Comparison of ENCODE assay signal across 24 mouse cellular contexts in the genomic region with DNA sequence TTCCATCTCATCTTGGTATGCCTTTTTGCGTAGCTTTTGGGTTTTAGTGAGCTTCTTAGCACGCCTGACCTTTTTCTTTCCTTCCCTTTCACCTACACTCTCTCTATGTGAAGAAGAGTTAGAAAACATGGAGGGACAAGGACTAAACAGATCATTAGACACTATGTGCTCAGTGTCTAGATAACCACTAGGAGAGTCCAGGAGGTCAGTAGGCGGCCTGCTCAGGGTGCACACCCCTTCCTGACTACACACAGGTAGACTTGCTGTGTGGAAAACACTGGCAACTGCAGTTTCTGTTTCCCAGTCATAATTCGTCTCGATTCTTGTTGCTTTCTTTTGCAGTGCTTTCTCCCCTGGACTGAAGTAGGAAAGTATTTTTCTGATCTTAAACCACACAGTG.
"Had no signal": no experiment of that assay in that cellular context is flagged by ENCODE, and none has a peak within 500 bp of the region (broad histone marks: within the 10 kb centered on the region; RNA-seq: fewer than 3 reads in every experiment).

No protein-coding gene starts in this region.

- H3K9me3 ChIP-seq: heart, embryonic 10.5 days; heart, embryonic 12.5 days; hindbrain, embryonic 10.5 days; hindbrain, embryonic 12.5 days; limb, embryonic 10.5 days; limb, embryonic 12.5 days; liver, embryonic 13.5 days had no signal

- H3K36me3 ChIP-seq: heart, embryonic 10.5 days; heart, embryonic 12.5 days; hindbrain, embryonic 10.5 days; hindbrain, embryonic 12.5 days; limb, embryonic 10.5 days; limb, embryonic 12.5 days had no signal

- H3K9ac ChIP-seq: forebrain, postnatal 0 days; heart, embryonic 12.5 days; hindbrain, embryonic 12.5 days; hindbrain, embryonic 14.5 days; limb, embryonic 12.5 days; liver, embryonic 13.5 days had no signal

- H3K4me1 ChIP-seq: heart, embryonic 10.5 days; heart, embryonic 12.5 days; hindbrain, embryonic 10.5 days; hindbrain, embryonic 12.5 days; limb, embryonic 12.5 days; liver, embryonic 13.5 days had no signal

- H3K27ac ChIP-seq: heart, embryonic 10.5 days; hindbrain, embryonic 10.5 days; hindbrain, embryonic 12.5 days; hindbrain, embryonic 14.5 days; layer of hippocampus, adult 2 months; left cerebral cortex, adult 2 months; limb, embryonic 10.5 days; limb, embryonic 12.5 days; liver, embryonic 13.5 days had no signal

- ATAC-seq: forebrain, postnatal 0 days; hindbrain, embryonic 16.5 days; inflammation-experienced regulatory T-cells, adult 6 months; intestine, embryonic 16.5 days had no signal

- H3K27me3 ChIP-seq: heart, embryonic 12.5 days; hindbrain, embryonic 12.5 days; limb, embryonic 12.5 days; liver, embryonic 13.5 days had no signal

- H3K4me3 ChIP-seq: heart, embryonic 10.5 days; heart, embryonic 12.5 days; hindbrain, embryonic 10.5 days; hindbrain, embryonic 12.5 days; layer of hippocampus, adult 2 months; left cerebral cortex, adult 2 months; limb, embryonic 10.5 days; limb, embryonic 12.5 days; liver, embryonic 13.5 days had no signal

- DNase-seq: forebrain, postnatal 0 days; gastrocnemius, postnatal 10 days; gastrocnemius, postnatal 25 days; heart, adult 18-20 months; heart, postnatal 10 days; heart, postnatal 4 days; kidney, adult 18-20 months; kidney, adult 8-10 months; kidney, postnatal 10 days; kidney, postnatal 25 days; kidney, postnatal 4 days; liver, embryonic 13.5 days had no signal

- H3K4me2 ChIP-seq: heart, embryonic 12.5 days; hindbrain, embryonic 12.5 days; hindbrain, embryonic 14.5 days; limb, embryonic 12.5 days; liver, embryonic 13.5 days had no signal
